Mouse (Mus musculus) heart, postnatal 4 days (tissue): ENCODE results near the gene Zfp710. TPM values are rescaled to one million over a fixed set of nuclear protein-coding genes. Genes with fewer than 3 reads are reported as not detected.
"Not testable (repeated sequence)": the region's sequence is repeated elsewhere in the genome, so short reads cannot be mapped to it uniquely, and the experiment has no call there.

ENCODE experiments used
- DNase-seq: peaks from one replicate; pipeline ENCODE4 v3.0.0; 2021
- total RNA-seq, 2 experiments: library from RNA; stranded (reverse); gene quantifications; 2 replicates each; pipeline ENCODE4 v1.2.3; 2021

Zfp710 gene
- total RNA-seq, 2 experiments from 2014 or later, result 20.3 to 20.7 TPM

DNA sequence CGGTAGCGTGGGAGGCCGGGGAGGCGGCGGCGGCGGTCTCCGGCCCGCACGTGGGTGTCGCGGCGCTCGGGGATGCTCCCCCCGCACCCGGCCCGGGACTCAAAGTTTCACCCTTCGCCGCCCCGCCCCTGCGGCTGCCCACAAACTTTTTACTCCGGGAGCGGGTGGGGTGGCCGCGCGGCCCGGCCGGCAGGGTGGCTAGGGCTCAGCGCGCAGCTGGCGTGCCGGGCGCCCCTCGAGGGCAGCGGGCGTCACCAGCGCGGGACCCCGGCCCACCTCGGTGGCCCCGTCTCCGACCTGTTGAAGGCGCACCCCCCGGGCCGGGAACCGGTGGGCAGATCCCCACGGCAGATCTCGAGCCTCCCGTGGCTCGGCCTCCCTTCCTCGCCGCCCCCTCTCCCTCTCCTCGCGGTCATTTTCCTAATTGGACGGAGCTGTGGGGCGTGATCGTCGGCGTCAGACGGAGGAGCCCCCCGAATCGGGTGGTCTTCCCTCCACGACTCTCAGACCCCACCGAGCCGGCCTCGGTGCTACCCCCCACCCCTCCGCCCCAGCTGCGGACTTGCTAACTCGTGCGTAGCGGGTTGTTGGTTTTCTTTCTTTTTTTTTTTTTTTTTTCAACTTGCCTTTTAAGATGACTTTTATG is 2.5 kb downstream of the Zfp710 start:
- DNase-seq, result peak; percentile 81

DNA sequence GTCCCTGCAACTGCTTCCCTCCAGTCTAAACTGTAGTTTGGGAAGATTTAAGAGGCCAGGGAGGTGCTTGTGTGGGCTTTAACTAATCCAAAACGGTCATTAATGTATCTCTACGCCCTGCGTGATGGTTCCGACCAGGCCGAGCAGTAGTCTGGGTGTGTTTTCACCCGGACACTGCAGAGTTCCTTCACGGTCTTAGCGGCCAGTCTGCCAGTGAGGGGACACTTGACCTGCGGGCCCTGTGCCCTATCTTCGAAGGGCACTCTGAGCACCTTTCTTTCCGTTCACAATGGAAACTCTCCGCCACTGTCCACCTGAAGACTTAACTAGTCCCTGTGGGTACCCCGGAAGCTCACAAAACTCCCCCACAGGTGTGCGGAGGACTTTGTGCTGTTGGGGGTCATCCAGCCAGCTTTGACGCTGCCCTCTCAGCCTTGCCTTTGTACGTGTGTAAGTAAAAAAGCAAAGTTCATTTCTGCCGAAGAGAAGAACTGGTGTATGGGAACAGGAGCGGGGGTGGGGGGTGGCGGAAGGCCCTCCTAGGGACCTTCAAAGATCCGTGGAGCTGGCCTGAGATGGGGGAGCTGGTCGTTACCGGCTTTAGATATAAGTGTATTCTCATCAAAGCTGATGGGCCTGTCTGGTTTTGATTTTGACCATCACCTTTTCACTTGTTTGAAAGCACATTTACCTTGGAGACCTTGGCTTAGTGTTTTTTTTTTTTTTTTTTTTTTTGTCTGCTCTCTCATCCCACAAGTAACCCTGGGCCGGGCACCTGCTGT is 3.2 kb downstream of the Zfp710 start:
- DNase-seq, result peak; percentile 48

DNA sequence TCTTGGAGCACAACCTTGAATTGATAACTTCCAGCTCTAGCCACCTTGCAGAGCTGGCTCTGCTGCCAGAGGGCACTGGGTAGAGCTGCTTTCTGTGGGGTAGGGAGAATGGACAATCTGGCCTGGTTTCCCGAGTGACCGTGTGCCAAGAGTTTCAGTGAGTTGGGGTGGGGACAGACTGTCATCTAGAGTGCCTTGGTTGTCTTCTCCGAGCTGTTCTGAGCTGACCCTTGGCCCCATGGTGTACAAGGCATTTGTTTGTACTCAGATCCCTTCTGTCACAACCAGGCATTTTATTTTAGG is 3.8 kb downstream of the Zfp710 start:
- peak; percentile 22 for DNase-seq

DNA sequence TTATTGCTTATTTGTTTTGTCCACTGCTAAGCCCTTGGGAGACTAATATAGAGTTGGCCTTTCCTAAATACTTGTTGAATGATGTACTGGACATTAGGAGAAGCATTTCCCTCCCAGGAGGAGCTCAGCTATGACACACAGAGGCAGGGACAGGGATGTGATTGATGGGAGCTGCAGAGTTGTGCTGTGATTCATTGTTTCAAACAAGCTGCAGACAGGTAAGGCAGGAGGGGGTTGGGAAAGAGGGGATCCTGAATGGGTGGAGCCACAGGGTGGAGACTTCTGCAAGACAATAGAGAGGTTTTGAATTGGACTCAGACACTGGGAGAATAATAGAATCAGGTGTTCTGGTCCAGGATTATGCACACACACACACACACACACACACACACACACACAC is 5.4 kb downstream of the Zfp710 start:
- no peak for DNase-seq

DNA sequence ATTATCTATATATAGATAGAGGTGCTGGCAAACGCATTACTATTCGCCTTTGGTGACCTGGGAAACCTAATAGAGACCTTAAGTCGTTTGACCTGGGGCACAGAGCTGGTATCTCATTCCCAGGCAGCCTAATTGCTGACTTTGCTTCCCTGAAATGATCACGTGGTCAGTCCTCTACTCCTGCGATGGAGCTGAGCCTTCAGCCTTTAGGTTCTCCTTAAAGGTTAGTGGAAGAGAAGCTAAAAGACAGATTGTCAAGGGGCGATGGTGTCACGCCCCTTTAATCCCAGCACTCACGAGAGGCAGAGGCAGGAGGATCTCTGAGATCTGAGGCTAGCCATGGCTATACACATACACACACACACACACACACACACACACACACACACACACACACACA is 5.9 kb downstream of the Zfp710 start:
- no peak for DNase-seq

DNA sequence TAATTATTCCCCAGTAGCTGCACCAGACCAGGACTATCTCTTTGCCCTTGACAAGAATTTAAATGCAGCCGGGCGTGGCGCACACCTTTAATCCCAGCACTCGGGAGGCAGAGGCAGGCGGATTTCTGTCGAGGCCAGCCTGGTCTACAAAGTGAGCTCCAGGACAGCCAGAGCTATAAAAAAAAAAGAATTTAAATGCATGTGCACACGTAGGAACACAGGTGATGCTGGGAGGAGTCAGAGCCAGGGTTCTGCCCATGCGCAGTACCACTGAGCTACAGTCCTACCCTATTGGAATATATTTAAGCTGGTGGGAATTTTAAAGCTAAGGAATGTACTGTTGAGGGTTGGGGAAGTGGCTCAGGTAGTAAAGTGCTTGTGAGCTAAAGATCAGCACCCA is 6.4 kb downstream of the Zfp710 start:
- DNase-seq, result no peak

DNA sequence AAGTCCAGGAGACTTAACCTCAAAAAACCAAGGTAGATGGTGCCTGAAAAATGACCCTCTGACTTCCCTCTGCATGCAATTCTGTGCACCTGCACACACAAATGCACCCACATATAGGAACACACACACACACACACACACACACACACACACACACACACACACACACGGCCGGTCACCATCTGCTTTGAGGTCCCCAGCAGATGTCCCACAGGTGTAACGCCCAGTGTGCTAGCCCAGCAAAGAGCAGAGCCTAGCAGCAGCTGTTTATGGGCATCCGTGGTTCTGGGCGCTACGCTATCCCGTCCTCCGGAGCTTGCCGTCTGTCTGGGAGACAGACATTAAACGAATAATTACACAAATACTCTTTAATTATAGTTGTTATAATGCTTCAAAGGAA is 6.9 kb downstream of the Zfp710 start:
- no peak for DNase-seq

DNA sequence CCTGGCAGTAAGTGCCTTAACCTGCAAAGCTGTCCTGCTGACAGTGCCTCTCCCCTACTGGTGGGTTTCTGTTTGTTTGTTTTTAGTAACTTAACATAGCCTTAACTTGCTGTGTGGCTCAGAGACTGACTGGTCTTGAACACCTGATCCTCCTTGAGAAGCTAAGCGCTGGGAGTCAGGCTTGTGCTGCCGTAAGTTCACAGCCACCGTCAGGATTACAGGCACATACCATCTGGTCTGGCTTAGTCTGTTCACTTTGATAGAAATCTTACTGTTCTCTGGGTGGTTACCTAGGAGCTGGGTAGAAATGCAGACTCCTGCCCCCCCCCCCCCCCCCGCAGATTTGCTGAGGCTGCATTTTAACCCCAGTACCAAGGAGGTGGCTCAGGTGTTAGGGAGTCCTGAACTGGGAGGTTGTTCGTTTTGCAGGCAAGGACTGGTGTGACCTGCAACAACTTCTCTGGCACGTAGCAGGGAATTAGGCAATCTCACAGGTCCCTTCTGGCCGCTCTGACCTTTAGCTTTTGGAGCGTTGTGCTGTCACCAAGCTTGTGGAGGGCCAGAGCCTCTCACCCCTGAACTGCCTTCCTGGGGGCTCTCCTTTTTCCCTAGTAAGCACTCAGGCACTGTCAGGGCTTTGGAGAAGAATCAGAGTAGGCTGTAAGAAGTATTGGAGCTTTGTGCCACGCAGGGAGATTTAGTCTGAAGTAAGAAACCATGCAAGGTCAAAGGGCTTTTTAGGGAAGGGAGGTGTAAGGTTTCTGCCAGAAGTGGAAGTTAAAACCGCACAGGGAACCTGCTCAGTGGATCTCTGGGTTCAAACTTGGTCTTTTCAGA is 7.8 kb downstream of the Zfp710 start:
- no peak for DNase-seq

DNA sequence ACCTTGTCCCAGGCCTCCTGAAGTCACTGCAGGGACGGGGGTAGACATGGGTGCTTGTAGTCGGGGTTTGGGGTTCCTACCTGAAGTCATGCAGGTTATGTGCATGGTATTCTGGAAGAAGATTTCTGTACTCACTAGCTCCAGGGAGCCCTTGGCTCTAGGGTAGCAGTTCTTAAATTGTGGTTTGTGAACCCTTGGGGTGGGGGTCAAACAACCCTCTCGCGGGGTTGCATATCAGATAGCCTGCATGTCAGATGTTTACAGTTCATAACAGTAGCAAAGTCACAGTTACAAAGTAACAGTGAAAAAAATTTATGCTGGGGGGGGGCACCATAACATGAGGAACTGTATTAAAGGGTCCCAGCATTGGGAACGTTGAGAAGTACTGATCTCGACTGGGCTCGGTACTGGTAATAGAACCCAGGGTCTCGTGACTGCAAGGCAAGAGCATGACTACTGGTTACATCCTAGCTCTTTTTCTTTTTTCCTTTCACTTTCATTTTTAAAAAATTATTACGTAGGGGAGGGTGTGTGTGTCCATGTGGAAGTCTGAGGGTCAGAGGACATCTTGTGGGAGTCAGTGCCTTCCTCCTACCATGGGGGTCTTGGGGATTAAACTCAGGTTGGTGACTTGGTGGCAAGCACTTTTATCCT is 8.6 kb downstream of the Zfp710 start:
- DNase-seq, result no peak

DNA sequence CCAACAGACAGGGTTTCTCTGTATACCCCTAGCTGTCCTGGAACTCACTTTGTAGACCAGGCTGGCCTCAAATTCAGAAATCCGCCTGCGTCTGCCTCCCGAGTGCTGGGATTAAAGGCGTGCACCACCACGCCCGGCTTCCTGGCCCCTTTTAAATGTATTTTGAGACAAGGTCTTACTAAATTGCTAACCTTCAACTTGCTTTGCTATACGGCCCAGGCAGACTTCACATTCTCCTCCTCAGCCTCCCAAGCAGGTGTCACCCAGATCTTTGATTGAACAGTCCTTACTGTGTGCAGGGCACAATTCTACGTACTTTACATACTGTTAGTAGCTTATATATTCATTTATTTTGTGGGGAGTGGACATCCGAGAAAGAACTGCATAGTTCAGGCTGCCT is 9.2 kb downstream of the Zfp710 start:
- no peak for DNase-seq

DNA sequence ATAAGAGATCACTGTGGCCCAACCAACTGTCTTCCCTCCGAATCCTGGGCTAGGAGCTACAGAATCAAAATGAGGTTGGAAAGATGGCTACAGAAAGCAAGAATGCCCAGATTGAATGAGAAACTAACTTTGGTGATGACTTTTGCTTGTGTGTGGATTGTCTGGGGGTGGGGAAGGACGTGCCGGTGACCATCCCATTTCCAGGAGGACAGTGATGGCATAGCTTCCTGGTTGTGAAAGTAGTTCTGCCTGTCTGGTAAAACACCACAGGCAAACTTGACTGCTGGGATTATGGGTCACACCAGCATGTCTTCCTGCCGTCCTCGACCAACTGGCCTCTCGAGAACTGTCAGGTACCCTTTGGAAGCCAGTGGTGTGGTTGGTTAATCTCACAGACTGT is 10.5 kb downstream of the Zfp710 start:
- DNase-seq, result no peak

DNA sequence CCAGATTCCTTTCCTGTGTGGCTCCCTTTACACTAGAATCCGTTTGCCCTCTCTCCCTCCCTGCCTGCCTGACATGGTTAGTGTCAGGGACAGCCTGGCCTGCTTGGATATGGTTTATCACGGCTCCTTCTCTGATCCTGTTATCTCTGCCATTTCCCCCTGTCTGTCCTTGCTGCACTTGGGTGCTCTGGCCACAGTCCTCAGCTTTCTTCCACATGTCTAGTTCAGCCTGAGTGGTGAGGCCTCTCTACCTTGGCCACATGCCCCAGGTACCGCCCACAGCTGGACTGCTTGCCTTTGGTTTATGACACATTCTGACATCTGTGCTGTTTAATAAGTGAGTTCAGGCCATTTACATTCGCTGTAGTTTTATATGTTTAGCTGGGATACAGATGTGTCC is 11.1 kb downstream of the Zfp710 start:
- peak; percentile 79 for DNase-seq

DNA sequence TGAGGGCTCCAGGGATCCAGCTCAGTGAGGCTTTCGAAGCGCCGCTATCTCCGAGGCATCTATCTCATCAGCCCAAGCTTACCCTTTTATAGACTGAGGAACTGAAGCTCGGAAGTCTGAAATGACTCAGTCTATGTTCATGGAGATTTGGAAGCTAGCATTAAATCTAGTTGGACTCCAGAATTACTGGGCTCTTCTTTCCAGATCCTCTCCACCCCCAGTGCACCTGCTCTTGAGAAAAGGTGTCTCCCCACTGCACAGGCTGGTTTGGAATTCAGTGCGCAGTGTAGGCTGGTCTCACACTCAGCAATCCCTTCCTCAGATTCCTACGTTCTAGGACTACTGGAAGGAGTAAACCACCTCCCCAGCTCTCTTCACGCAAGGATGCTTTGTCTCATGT is 15.1 kb downstream of the Zfp710 start:
- no peak for DNase-seq

DNA sequence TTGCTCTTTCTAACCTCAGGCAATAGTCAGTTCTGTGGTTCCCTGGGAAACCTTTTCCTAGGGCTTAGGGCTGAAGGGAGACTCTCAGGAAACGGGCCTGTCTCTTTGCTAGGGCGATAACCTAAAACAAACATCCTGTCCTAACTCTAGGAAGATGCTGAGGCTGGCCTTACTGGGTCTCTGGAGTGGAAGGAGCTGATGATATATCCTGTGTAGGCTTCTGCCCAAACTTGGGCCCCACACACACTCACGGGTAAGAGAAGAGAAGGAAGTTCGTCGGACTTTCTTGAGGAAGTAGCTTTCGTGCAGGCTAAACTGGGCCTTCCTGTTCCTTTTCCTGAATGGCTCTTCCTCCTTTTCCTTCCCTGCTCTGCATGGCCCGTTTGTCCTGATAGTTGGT is 19.6 kb downstream of the Zfp710 start:
- DNase-seq, result no peak

DNA sequence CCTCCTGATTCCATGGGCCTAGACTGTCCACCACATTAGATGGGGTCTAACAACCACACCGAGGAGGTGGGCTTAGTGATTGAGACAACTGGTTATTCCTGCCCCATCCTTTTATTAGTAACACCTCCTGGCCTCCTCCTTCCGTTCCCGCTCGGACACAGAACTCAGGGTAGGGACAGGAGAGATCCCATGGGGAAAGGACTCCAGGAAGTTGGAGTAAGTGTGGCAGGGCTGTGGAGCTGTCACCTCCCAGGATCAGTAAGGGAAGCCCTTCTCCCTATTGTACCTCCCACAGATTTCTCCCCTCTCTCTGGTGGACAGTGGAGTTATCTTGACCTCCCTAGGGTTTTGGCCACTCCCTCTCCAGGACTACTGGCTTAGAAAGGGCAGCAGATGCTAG is 22.4 kb downstream of the Zfp710 start:
- DNase-seq, result no peak

DNA sequence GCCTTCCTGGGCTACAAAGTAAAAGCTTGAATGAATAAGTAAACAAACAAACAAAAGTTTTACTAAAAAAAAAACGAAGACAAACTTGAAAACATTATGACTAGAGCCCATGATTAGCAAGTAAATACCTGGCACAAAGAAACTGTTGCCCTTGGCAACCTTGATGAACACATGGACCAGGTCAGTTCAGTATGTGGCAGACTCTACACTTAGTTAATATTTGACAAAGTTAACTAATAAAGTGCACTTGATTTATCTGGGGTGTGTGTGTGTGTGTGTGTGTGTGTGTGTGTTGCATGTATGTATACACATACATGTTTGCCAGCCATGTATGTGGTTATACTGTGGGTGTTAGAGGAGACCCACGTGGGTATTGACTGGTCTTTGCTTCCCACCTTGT is 25.1 kb downstream of the Zfp710 start:
- DNase-seq, result no peak

DNA sequence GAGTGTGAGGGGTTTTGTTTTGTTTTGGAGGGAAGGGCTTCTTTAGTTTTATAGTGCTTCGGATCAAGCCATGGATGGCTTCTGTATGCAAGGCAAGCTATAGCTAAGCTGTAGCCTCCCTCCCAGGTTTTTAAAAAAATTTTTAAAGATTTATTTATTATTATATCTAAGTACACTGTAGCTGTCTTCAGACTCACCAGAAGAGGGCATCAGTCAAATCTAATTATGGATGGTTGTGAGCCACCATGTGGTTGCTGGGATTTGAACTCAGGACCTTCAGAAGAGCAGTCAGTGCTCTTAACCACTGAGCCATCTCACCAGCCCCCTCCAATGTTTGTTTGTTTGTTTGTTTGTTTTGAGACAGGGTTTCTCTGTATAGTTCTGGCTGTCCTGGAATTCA is 25.8 kb downstream of the Zfp710 start:
- not testable (repeated sequence) for DNase-seq

DNA sequence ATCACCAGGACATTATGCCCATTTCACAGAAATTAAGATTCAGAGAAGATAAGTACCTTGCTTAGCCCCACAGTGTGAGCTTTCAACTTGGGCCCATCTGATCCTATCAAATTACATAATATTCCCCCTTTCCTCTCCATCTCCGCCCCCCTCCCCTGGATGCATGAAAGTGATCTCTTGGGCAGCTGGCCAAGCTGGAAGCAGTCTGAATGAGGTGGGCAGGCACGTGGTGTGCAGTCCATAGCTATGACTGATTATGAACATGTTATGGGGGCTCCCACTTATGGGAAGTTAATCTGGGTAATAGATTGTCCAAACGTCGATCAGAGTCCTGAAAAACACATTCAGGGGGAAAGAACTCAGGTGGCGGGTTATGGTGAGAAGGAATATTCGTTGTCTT is 27.2 kb downstream of the Zfp710 start:
- DNase-seq, result peak; percentile 39

DNA sequence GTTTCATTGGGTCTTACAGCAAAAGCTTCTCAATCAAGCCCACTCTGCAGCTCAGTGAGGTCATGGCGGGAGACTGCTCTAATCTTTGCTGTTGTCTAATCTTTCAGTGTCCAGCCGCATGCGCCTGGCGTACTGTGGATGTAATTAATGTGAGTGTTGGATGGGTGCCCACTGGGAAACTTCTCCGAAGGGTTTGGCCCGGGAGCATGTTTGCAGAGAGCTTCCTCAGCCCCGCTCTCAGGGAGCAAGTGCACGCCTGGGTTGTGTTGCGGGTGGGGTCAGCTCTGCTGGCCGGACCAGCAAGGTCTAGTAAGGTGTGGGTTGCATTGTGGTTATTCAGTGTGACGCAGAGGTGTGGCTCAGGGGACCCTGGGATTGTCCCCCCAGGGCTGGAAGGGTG is 27.6 kb downstream of the Zfp710 start:
- DNase-seq, result peak; percentile 80

DNA sequence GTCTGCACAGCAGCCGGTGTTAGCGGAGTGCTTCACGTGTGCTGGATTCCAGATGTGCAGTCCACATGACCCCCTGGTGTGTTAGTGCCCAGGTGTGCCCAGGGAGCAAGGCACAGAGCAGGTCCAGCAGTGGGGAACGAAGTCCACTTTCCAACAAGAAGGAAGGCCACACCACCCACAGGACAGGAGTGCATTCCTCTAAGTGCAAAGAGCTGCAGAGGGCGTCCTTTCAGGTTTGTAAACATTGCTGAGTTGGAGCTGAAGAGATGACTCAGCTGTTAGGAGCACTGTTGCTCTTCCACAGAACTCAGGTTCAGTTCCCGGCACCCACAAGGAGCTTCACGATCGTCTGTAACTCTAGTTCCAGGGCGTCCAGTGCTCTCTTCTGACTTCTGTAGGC is 28.5 kb downstream of the Zfp710 start:
- DNase-seq, result no peak

DNA sequence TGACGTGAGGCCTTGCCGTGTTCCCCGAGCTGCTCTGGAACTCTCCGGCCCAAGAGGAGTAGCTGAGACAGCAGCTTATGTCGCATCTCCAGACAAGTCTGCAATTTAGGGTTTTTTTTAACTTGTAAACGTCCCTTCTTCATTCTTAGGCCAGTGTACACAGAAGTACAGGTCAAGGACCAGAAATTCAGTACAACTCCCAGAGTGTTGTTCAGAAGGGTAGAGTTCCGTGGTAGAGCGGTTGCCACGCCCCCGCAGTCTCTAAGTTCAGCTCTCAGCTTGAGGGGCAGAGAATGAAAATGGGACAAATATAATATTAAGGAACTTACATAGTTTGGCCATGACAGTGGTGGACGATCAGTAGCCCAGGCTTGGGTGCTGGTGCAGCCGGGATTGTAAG is 31.2 kb downstream of the Zfp710 start:
- DNase-seq, result no peak

DNA sequence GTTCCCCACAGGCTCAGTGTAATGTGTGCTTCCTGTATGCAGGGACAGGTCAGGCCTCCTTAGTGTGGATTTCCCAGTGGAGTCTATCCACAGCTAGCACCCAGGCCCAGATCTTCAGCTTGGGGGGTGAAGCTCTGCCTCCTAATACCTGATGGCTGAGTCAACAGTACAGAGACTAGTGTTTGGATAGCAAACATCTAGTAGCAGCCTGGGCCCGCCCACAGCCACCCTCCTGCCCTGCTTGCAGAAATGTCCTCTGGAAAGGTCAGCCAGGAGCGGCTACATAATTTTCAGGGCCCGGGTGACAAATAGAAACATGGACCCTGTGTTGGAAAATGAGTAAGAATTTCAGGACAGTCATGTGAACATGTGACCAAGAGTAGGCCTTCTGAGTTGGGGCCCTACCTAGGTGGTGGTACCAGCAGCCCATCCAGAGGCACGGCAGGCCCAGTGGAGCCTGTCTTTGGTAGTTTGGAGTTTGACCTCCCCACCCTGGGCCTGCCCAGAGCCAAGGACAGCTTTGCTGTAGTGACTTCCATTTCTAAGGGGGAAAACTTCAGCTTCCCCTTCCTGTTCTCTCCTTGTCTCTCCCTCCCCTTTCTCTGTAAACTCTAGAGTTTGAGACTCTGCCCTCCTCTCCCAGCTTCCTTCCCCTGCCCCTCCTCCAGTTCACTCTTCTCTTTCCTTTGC is 32.5 kb downstream of the Zfp710 start:
- peak; percentile 68 for DNase-seq

DNA sequence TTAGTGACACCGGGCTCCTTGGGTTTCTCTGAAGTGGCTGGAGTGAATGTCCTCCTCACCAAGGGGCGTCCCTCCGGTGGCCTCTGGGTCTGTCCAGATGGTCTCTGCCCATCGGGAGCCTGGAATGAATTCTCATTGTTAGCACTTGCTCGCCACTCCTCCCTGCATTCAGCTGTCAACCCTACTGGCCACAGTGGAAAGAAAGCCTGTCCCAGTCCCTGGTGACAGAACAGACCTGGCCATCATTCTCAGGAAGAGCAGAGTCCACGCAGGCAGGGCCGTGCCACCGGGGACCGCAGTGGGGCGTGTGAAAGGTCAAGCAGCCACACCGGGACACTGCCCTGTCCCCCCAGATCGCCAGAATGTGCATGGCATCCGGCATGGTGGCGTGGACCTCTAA is 33.2 kb downstream of the Zfp710 start:
- DNase-seq, result peak; percentile 35
